Mouse (Mus musculus): ENCODE measurements around the gene Lipe.
A peak's percentile ranks its signal among the peaks of the same experiment; 100 is the strongest.

- TF ChIP-seq CTCF (IDR thresholded peaks at IDR 0.05; ENCODE audit: low read depth, low read length) = peak; percentile 87
- TF ChIP-seq POLR2A (IDR thresholded peaks at IDR 0.05; ENCODE audit: extremely low read depth, insufficient read depth, low read length) = no peak
Observed at GRCm38 (mm10) chr7:25333596-25334307, 64.8 kb downstream of the Lipe start.
